ENCODE assay signal across 11 mouse cellular contexts in genomic region chr11:106419262-106420102, GRCm38 (mm10). TPM values are rescaled to one million over a fixed set of nuclear protein-coding genes. Genes with fewer than 3 reads are reported as not detected.
DNase-seq lines count a peak whose midpoint lies in the region; ATAC-seq and TF ChIP-seq lines count a peak whose summit lies in the region.
"Had no signal": no experiment of that assay in that cellular context is flagged by ENCODE, and none has a peak within 500 bp of the region (broad histone marks: within the 10 kb centered on the region; RNA-seq: fewer than 3 reads in every experiment).

No protein-coding gene starts in this region.

- no peak overlapping the region for H3K4me3 ChIP-seq in heart, embryonic 15.5 days
- H3K4me3 ChIP-seq in spleen, adult 2 months (ENCODE audit: extremely low read depth, insufficient read depth, insufficient read length) = no peak overlapping the region
- no peak overlapping the region for H3K4me3 ChIP-seq in gastrocnemius, adult 2 months
- H3K4me3 ChIP-seq: forebrain, embryonic 10.5 days had no signal

- ATAC-seq in heart, embryonic 15.5 days (replicated peaks; ENCODE audit: insufficient number of reproducible peaks, insufficient read depth, low FRiP score, low read depth) = no peak
- ATAC-seq in hematopoietic stem cell, adult 5-6 weeks (replicated peaks in 1 of 2; ENCODE audit: insufficient read depth in 1 of 2, low FRiP score in 2 of 2, low TSS enrichment in 1 of 2, low read depth in 1 of 2, poor library complexity in 2 of 2, severe bottlenecking in 2 of 2) = peak; percentile 47 to 50; a peak in 3 of 4 replicates
- ATAC-seq in monocyte, adult 5-6 weeks (replicated peaks; ENCODE audit: insufficient number of reproducible peaks, low FRiP score, low TSS enrichment, poor library complexity, severe bottlenecking) = peak; percentile 59; the same call in 1 of the 2 replicates
- no peak for ATAC-seq in inflammation-experienced regulatory T-cells, adult 6 months

- intact Hi-C loops in heart, postnatal 10 days (cut with DNase I) = loop anchor here (10.0 kb wide), 1 partner anchor 335 kb away; the partner anchor contains the start of genes Milr1 and Pecam1
- intact Hi-C loops in gastrocnemius, adult 2 months (cut with DNase I) = loop anchor here (1.0 to 10.0 kb wide), 2 partner anchors 208 to 325 kb away; no protein-coding TSS in a partner anchor

- no peak for DNase-seq in heart, postnatal 10 days
- DNase-seq in spleen, adult 2 months (ENCODE audit: low read depth in 1 of 2, low spot score in 2 of 2) = no peak
- DNase-seq in spleen, postnatal 14 days (ENCODE audit: low spot score in 2 of 2) = no peak
- DNase-seq in gastrocnemius, adult 2 months = no peak

- no peak for TF ChIP-seq CTCF in spleen, adult 2 months (IDR thresholded peaks at IDR 0.05; ENCODE audit: extremely low read depth, insufficient read depth, insufficient read length, insufficient replicate concordance)
- TF ChIP-seq CTCF in gastrocnemius, adult 2 months (IDR thresholded peaks at IDR 0.05) = no peak

- H3K4me2 ChIP-seq in heart, embryonic 15.5 days = no peak overlapping the region

- WGBS in heart, embryonic 15.5 days = 67% methylated on average over 9 of the region's 9 CpGs
- 36% methylated on average over 9 of the region's 9 CpGs for WGBS in spleen, adult 2 months

- H3K27ac ChIP-seq in heart, embryonic 15.5 days = peak overlapping the region; percentile 46; the same call in 1 of the 2 replicates
- peak overlapping the region; percentile 19; the same call in 1 of the 2 replicates for H3K27ac ChIP-seq in spleen, adult 2 months (ENCODE audit: insufficient read depth, low read length)
- no peak overlapping the region for H3K27ac ChIP-seq in gastrocnemius, adult 2 months

- H3K36me3 ChIP-seq in heart, embryonic 15.5 days = no peaks in the 10 kb centered on the region
- peaks cover 2% of the 10 kb centered on the region for H3K36me3 ChIP-seq in spleen, adult 2 months (ENCODE audit: control insufficient read depth, insufficient read depth, low read length)

- no peaks in the 10 kb centered on the region for H3K9me3 ChIP-seq in heart, embryonic 15.5 days (replicated peaks)
- H3K9me3 ChIP-seq: forebrain, embryonic 10.5 days had no signal

- no peaks in the 10 kb centered on the region for H3K27me3 ChIP-seq in heart, embryonic 15.5 days
- H3K27me3 ChIP-seq in spleen, adult 2 months (ENCODE audit: control insufficient read depth, insufficient read depth, low read length) = no peaks in the 10 kb centered on the region

- no peak overlapping the region for H3K9ac ChIP-seq in heart, embryonic 15.5 days

- H3K4me1 ChIP-seq in heart, embryonic 15.5 days (replicated peaks) = no peaks in the 10 kb centered on the region; the same call in 1 of the 2 replicates
- H3K4me1 ChIP-seq in spleen, adult 2 months (ENCODE audit: control insufficient read depth, insufficient read depth, insufficient read length) = peaks cover 11% of the 10 kb centered on the region; the same call in 1 of the 2 replicates

- TF ChIP-seq POLR2A in spleen, adult 2 months (IDR thresholded peaks at IDR 0.05; ENCODE audit: low read depth, low read length) = no peak

RNA-seq across cellular contexts. Expression of gene Icam2, which starts 31.6 kb away (rescaled TPM):
- 79.4 and 87.1 TPM in 2 replicates for polyA plus RNA-seq in heart, embryonic 15.5 days (2015; fragmentation: Nextera tagmentation; extraction: Ambion mirVana)
- total RNA-seq in heart, postnatal 10 days (2021) = 10 to 100 TPM; 57.1 to 67.0 TPM
- polyA plus RNA-seq in spleen, adult 2 months (2012; rRNA removed) = 82.6 and 93.8 TPM in 2 replicates
- 49.3 and 87.8 TPM in 2 replicates for total RNA-seq in hematopoietic stem cell, adult 5-6 weeks (2017)
- total RNA-seq in monocyte, adult 5-6 weeks (2017) = 32.3 to 70.2 TPM (median 56.4 TPM) in 3 replicates
- polyA plus RNA-seq in inflammation-experienced regulatory T-cells, adult 6 months (2017; shearing (Covaris generic)) = 100 to 1,000 TPM in 2 of 3 experiments, 10 to 100 TPM in 1; 91.8 to 131 (median 125) TPM
- 1 to 10 TPM; 4.2 to 6.2 TPM for total RNA-seq in gastrocnemius, adult 2 months (2021)

RNA-seq across cellular contexts. Expression of gene Prr29, which starts 54.2 kb away (rescaled TPM):
- polyA plus RNA-seq in heart, embryonic 15.5 days (2015; fragmentation: Nextera tagmentation; extraction: Ambion mirVana) = 0.44 and 0.62 TPM in 2 replicates
- under 1 TPM; 0.31 to 0.64 TPM for total RNA-seq in heart, postnatal 10 days (2021)
- polyA plus RNA-seq in spleen, adult 2 months (2012; rRNA removed) = 0.55 and 0.82 TPM in 2 replicates
- not detected in 2 replicates for total RNA-seq in hematopoietic stem cell, adult 5-6 weeks (2017)
- not detected in 3 replicates for total RNA-seq in monocyte, adult 5-6 weeks (2017)
- 1 to 10 TPM in 2 of 3 experiments, under 1 TPM in 1; 0.87 to 2.5 (median 2.3) TPM for polyA plus RNA-seq in inflammation-experienced regulatory T-cells, adult 6 months (2017; shearing (Covaris generic))
- total RNA-seq in gastrocnemius, adult 2 months (2021) = 1 to 10 TPM; 3.9 to 6.5 TPM
- total RNA-seq: layer of hippocampus, postnatal 36 days had no signal
- polyA plus RNA-seq: forebrain, embryonic 10.5 days; midbrain, embryonic 16.5 days had no signal

Comparison
In these comparisons a context has a peak if more than half of its experiments do, and no peak if none do; other contexts are left out.
1. ATAC-seq: peak in hematopoietic stem cell, adult 5-6 weeks (2 of 2) and monocyte, adult 5-6 weeks (single experiment); none in heart, embryonic 15.5 days (single experiment) and inflammation-experienced regulatory T-cells, adult 6 months (single experiment).